Mouse (Mus musculus) liver, embryonic 16.5 days (tissue): ENCODE measurements around the gene Plekha8. TPM values are rescaled to one million over a fixed set of nuclear protein-coding genes. Genes with fewer than 3 reads are reported as not detected.

ENCODE experiments used
- ATAC-seq: fragments of 200-750 bp; cut with Nextera tagmentation; 2 replicates; pipeline ENCODE4 v1.8.0; 2017; ENCODE audit warnings: low read depth, mild to moderate bottlenecking, moderate number of reproducible peaks, moderate library complexity
- H3K27ac ChIP-seq: fragments of 300-500 bp; sonication (generic); 2 replicates; pipeline ENCODE4 v1.5.1; 2014; ENCODE audit warnings: mild to moderate bottlenecking, low read length
- H3K27me3 ChIP-seq: fragments of 300-500 bp; sonication (generic); 2 replicates; pipeline ENCODE4 v1.6.1; 2014; ENCODE audit warnings: low read depth, low read length, mixed read lengths; ENCODE audit not compliant: control insufficient read depth, insufficient read depth
- H3K36me3 ChIP-seq: fragments of 300-500 bp; sonication (generic); 2 replicates; pipeline ENCODE4 v1.6.1; 2014; ENCODE audit warnings: mild to moderate bottlenecking; ENCODE audit not compliant: control insufficient read depth, insufficient read depth
- H3K4me1 ChIP-seq: fragments of 300-500 bp; sonication (generic); 2 replicates; pipeline ENCODE4 v1.6.1; 2014; ENCODE audit warnings: low read depth, low read length, mixed read lengths; ENCODE audit not compliant: control insufficient read depth
- H3K4me2 ChIP-seq: fragments of 300-500 bp; sonication (generic); 2 replicates; pipeline ENCODE4 v1.6.1; 2014; ENCODE audit warnings: low read depth, low read length, mixed read lengths
- H3K4me3 ChIP-seq: fragments of 300-500 bp; sonication (generic); 2 replicates; pipeline ENCODE4 v1.5.1; 2014; ENCODE audit warnings: low read depth, mild to moderate bottlenecking, low read length
- H3K9ac ChIP-seq: fragments of 300-500 bp; sonication (generic); 2 replicates; pipeline ENCODE4 v1.6.1; 2014; ENCODE audit warnings: low read depth, low read length
- H3K9me3 ChIP-seq: fragments of 300-500 bp; sonication (generic); replicated peaks from 2 replicates; pipeline ENCODE4 v1.6.1; 2016; ENCODE audit warnings: low read length; ENCODE audit not compliant: control insufficient read depth
- WGBS: fragments of 180-500 bp; shearing (Covaris S2); extraction: QIAGEN DNeasy Blood & Tissue Kit; methylation state at CpG from one replicate; pipeline ENCODE4 v1.1.7; 2014; ENCODE audit not compliant: insufficient replicate concordance; 5-methylcytosine and 5-hydroxymethylcytosine counted together
- polyA plus RNA-seq: library from polyadenylated mRNA; unstranded; fragments of >200 nt; fragmentation: Nextera tagmentation; extraction: Ambion mirVana; gene quantifications from 2 replicates; pipeline ENCODE4 v1.2.1, GENCODE M21; 2015

Plekha8 gene
- polyA plus RNA-seq, 1 experiment from 2014 or later = 2.1 TPM

DNA sequence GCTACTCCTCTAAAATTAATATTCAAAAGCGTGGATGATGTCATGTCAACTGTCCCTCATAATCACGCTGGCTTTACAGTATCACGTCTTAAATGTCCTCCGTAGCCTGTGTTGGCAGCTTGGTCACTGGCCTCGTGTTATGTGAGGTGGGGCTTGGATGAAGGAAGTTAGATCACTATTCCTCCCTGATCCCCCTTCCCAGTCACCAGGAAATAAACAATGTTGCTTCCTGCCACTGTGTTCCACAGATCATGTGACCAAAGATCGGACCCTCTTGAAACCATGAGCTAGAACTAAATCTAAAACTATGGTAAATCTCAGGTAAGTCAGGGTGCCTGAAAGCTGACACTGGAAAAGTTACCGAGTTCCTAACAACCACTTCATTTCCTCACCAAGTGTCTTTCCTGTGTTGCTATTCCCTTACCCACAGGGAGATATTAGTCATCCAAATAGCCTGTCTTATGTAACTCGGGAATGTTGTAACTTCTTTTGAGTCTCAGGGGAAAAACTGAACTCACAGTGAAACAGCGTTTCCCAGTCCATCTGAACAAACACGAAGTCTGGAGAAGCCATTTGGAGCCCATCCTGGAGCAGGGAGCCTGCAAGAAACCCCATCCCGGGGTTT is 60.7 kb downstream of the Plekha8 start:
- no peaks in the 10 kb centered on the region for H3K9me3 ChIP-seq
- no peak overlapping the region for H3K9ac ChIP-seq
- no peaks in the 10 kb centered on the region for H3K36me3 ChIP-seq
- no peaks in the 10 kb centered on the region for H3K27me3 ChIP-seq
- H3K4me1 ChIP-seq = no peaks in the 10 kb centered on the region
- H3K27ac ChIP-seq = no peak overlapping the region
- no peak overlapping the region for H3K4me2 ChIP-seq
- no peak for ATAC-seq
- 53% methylated on average over 11 of the region's 11 CpGs for WGBS
- H3K4me3 ChIP-seq = no peak overlapping the region

DNA sequence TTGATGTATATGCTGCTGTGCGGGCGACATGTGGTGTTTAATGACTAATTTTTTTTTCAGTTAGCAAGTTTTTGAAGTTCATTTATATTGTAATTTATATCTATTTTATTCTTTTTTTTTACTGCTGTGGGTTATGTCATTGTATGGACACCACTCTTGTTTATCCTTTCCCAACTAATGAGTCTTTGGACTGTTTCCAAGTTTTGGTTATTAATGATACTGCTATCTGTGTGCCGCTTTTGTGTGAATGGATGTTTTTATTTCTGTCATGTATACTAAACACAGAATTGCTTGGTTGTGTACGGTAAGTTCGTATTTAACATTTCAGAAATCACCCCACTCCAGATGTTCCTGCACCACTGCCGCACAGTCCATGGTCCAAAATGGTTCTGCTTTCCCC is 63.0 kb downstream of the Plekha8 start:
- 79% methylated on average over 6 of the region's 6 CpGs for WGBS
- Histone ChIP-seq H3K9me3 (no peaks in the 10 kb centered on the region), H3K27me3 (no peaks in the 10 kb centered on the region), H3K9ac (no peak overlapping the region), H3K4me3 (no peak overlapping the region), H3K4me2 (no peak overlapping the region), H3K4me1 (no peaks in the 10 kb centered on the region), H3K27ac (no peak overlapping the region), H3K36me3 (no peaks in the 10 kb centered on the region)
- ATAC-seq = no peak

DNA sequence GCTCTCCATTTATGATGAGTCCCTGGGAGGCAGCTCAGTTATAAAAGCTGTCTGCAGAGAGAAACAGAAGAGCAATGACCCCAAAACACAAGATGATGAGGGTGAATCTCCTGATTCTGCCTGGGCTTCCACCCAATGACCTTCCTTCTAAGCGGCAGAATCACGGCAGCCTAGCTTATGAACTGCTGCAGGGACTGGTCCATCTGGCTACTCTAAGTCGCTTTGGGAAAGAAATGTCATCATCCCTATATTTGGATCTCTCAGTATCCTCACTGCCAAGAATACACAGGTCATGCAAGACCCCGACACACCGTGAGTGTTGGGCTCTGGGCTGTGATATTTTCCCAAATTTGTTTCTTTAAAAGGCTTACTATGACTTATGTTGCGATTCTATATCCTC is 75.0 kb downstream of the Plekha8 start:
- no peaks in the 10 kb centered on the region for H3K36me3 ChIP-seq
- no peaks in the 10 kb centered on the region for H3K9me3 ChIP-seq
- WGBS = 72% methylated on average over 6 of the region's 6 CpGs
- ATAC-seq = no peak
- no peak overlapping the region for H3K4me2 ChIP-seq
- no peak overlapping the region for H3K9ac ChIP-seq
- no peak overlapping the region for H3K27ac ChIP-seq
- no peaks in the 10 kb centered on the region for H3K4me1 ChIP-seq
- H3K4me3 ChIP-seq = no peak overlapping the region
- H3K27me3 ChIP-seq = no peaks in the 10 kb centered on the region

DNA sequence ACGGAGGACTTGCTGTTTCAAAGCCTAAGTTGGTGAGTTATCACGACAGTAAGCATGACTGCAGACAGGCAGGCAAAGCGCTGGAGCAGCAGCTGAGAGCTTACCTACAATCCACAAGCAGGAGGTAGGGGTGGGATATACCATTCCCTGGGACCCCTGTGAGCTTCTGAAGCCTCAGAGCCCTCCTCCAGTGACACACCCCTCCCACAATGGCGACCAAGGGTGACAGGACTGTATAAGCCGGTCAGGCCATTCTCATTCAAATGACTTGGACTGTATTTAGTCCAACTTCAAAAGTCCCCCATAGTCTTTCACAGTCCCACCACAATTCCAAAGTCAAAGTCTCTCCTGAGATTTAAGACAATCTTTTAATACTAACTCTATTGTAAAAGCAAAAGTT is 78.0 kb downstream of the Plekha8 start:
- Histone ChIP-seq H3K4me2 (no peak overlapping the region), H3K27me3 (no peaks in the 10 kb centered on the region), H3K9me3 (no peaks in the 10 kb centered on the region), H3K4me1 (no peaks in the 10 kb centered on the region), H3K27ac (no peak overlapping the region), H3K36me3 (no peaks in the 10 kb centered on the region), H3K9ac (no peak overlapping the region), H3K4me3 (no peak overlapping the region)
- no peak for ATAC-seq
- whole genome bisulfite sequencing = 58% methylated on average over 5 of the region's 5 CpGs

DNA sequence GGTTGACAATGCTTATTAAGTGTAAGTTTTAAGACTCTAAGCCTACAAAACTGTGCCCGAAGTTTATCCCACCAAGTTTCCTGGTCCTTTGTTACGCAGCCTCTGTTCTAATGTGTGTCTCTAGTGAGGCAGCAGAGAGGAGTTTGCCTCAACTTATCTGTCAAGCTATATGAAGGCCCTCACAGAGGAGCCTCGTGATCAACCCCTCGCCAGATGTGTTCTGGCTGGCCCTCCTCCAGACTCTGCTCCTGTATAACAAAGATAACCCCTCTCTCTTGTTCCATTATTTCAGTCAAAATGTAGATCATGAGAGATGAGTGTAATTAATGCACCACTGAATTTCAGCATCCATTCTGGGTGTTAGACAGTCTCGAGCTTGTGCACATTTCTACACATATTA is 84.8 kb downstream of the Plekha8 start:
- H3K4me3 ChIP-seq = no peak overlapping the region
- peaks cover 21% of the 10 kb centered on the region for H3K27me3 ChIP-seq
- no peak overlapping the region for H3K9ac ChIP-seq
- peaks cover 16% of the 10 kb centered on the region for H3K4me1 ChIP-seq
- WGBS = 30% methylated on average over 5 of the region's 5 CpGs
- H3K9me3 ChIP-seq = no peaks in the 10 kb centered on the region
- no peak overlapping the region for H3K27ac ChIP-seq
- H3K36me3 ChIP-seq = no peaks in the 10 kb centered on the region
- H3K4me2 ChIP-seq = no peak overlapping the region
- ATAC-seq = peak; percentile 14; the same call in 1 of the 2 replicates

DNA sequence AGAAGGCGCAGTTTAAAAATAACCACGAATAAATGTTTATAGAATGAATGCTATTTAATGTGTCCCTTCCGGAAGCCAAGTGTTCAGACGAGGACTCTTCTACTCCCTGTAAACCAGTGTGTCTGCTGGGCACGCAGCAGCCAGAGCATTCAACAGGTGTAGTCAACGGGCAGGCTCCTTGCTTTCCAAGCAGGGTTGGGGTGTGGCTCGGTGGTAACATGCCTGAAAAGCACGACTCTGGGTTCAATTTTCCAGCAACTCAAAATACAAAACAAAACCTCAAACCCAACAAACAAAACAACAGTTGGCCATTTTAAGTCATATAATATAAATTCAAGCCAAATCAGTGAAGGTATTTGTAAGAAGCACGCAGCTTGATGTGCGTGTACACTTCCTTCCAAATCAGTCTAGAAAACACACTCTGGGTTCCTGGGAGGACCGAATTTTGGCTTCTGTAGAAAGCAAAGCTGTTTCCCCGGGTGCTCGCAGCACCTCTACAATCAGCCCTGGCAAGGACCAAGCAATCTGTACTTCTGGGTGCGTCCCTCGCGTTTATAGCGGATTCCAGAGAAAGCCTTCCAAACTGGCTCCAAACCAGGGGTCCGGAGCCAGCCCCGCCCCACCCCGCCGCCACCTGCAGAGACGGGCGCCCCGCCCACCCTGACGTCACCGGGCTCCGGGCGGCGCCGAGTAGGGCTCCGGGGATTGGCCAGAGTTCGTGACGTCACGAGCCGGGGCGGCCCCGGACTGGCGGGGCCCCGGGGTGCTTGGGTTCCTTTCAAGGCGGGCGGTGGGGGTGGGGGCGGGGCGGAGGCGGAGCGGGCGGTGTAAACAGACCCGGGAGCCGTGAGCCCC is 86.2 kb downstream of the Plekha8 start, which contains the start of gene Mturn:
TSS of gene Mturn (plus strand) at position 734 of the 855 bp plus-strand sequence.
- peak within 1 kb of the TSS; percentile 98 for H3K4me2 ChIP-seq
- ATAC-seq = peak; percentile 98
- peaks cover 18% of the 10 kb centered on the region for H3K4me1 ChIP-seq
- no peaks in the 10 kb centered on the region for H3K9me3 ChIP-seq
- H3K4me3 ChIP-seq = peak within 1 kb of the TSS; percentile 83
- WGBS = 4% methylated on average over 48 of the region's 48 CpGs
- H3K27me3 ChIP-seq = peaks cover 21% of the 10 kb centered on the region
- peak within 1 kb of the TSS; percentile 70 for H3K27ac ChIP-seq
- no peaks in the 10 kb centered on the region for H3K36me3 ChIP-seq
- peak within 1 kb of the TSS; percentile 73 for H3K9ac ChIP-seq

DNA sequence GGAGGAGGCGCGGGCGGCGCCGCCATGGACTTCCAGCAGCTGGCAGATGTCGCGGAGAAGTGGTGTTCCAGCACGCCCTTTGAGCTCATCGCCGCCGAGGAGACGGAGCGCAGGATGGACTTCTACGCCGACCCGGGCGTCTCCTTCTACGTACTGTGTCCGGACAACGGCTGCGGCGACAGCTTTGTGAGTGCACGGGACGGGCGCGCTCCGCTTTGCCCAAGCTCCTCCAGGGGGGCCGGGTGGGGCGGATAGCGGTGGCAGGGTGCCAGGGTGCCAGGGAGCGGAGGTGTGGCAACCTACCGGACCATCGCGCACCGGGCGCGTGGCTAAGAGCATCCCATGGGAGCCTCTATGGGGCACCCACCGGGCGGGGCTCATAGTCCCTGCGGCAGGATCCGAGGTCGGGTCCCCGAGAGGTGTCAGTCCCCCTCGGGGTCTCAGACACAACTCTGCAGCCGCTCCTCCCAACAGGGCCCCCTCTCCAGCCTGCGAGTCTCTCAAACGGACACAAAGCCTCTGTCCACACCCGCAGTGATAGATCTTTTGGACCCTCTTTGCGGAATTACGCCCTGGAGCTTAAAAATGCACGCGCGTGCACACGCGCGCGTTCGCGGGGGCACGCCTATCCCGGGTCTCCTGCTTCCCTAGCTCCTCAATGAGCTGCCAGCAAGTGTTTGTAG is 87.0 kb downstream of the Plekha8 start:
- Histone ChIP-seq H3K36me3 (no peaks in the 10 kb centered on the region), H3K27me3 (peaks cover 21% of the 10 kb centered on the region), H3K4me3 (peak overlapping the region; percentile 83), H3K9me3 (no peaks in the 10 kb centered on the region), H3K9ac (peak overlapping the region; percentile 73), H3K4me1 (peaks cover 21% of the 10 kb centered on the region), H3K4me2 (peak overlapping the region; percentile 98), H3K27ac (peak overlapping the region; percentile 66; the same call in 1 of the 2 replicates)
- peak; percentile 56 for ATAC-seq
- WGBS = under 1% methylated on average over 58 of the region's 61 CpGs

DNA sequence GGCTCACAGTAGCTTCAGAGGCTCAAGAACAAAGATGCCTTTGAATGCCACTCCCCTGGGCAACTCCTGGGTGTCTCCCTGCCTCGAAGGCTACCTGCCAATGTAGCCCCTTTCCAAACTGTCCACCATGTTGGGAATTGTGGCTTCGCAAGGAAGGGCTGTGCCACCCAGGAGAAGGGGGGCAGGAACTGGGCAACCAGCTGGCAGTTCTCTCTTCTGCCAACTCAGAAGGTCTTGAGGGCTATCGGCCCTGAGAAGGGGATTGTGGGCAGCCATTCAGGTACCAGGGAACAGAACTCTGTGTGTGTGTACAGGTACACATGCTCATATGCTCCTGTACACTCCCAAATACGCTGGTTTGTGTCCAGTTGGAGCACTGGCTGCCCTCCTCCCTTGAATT is 89.2 kb downstream of the Plekha8 start:
- no peak overlapping the region for H3K27ac ChIP-seq
- peaks cover 21% of the 10 kb centered on the region for H3K27me3 ChIP-seq
- no peak for ATAC-seq
- no peak overlapping the region for H3K4me3 ChIP-seq
- H3K4me1 ChIP-seq = peaks cover 21% of the 10 kb centered on the region
- H3K36me3 ChIP-seq = no peaks in the 10 kb centered on the region
- no peak overlapping the region for H3K4me2 ChIP-seq
- no peak overlapping the region for H3K9ac ChIP-seq
- no peaks in the 10 kb centered on the region for H3K9me3 ChIP-seq
- 71% methylated on average over 4 of the region's 4 CpGs for WGBS
